Mouse (Mus musculus) CH12F3 (cell line): ENCODE results near the gene Orm3.

Experiments
- in situ Hi-C: fragments of 300-500 bp; cut with MboI; formaldehyde crosslinking; loops from 2 replicates; pipeline ENCODE4 v1.14.3; 2020; ENCODE audit warnings: low sequenced_read_pairs

Orm3 gene

DNA sequence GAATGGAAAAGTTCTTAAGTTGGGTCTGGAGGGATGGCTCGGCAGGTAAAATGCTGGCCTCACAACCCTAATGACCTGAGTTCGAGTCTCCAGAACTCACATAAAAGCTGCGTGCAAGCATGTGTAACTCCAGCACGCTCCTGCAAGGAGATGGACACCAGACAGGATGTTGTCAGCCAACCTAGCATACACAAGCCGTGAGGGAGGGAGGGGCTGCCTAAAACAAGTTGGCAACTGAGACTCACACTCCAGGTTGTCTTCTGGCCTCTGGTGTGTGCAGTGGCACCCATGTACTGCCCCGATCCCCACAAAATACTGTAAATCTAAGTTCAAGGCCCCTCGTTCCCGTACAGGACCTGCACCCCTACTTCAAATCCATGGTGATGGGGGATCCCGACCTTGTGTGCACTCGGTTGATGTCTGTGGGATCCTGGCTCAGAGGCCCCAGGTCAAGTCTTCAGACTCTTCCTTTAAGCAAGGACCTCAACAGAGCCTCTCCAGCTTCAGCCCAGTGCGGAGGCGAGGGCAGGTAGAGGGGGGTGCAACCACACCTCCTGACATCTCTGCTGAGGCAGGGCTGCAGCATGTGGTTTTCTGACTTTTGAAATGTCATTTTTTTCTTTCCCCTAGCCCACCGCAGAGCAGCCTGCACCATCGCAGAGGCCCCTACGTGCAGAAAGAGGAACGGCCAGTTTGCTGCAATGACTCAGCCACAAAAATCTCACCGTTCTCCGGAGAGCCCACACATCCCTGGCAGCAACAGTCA, 44.8 kb downstream of the Orm3 start:
- in situ Hi-C loops: no loop called here

- in situ Hi-C loops: no loop called here
Measured at GRCm38 (mm10) chr4:63401620-63402019, 45.7 kb downstream of the Orm3 start.

- in situ Hi-C loops: no loop called here
Measured at GRCm38 (mm10) chr4:63402056-63402455, 46.1 kb downstream of the Orm3 start.

- in situ Hi-C loops: no loop called here
Measured at GRCm38 (mm10) chr4:63402558-63402957, 46.6 kb downstream of the Orm3 start.

GRCm38 (mm10) chr4:63403040-63403959, 47.3 kb downstream of the Orm3 start, which contains the start of gene Akna:
Gene Akna (minus strand): TSS chr4:63403354.
- in situ Hi-C loops: no loop called here

- in situ Hi-C loops: no loop called here
Measured at GRCm38 (mm10) chr4:63404205-63404604, 48.2 kb downstream of the Orm3 start.

DNA sequence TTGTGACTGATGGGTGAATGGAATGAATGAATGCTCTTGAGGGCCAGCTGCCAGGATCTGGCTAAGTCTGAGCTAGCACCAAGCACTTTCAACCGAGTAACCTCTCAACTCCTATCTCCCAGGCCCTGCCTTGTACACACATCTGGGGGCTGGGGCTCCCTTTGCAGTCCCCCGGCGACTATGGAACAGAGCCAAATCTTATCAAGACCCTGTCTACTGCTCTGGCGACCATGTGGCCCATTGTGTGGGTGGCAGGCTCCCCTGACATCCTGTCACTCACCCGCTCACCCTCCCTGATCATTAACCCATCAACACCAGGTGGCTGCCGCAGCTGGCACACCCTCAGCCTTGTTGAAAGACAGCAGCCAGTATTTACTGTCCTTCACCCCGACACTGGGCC, 49.1 kb downstream of the Orm3 start:
- in situ Hi-C loops: no loop called here

DNA sequence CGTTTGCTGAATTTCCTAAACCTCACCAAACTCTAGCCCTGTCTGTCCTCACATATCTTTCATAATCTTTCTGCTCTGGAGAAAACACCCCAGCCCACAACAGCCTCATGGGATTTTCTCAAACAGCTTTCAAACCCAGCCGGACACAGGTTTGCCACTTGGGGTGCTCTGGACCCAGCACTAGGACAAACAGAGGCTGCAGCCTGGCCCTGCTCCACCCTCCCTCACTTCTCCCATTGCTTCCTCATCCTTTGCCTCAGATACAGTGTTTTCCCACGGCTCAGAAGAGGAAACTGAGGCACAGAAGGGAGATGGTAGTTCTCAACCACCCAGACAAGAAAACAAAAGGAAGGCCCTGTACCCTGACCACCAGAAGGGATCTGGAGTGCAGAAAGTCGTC, 49.7 kb downstream of the Orm3 start:
- in situ Hi-C loops: no loop called here

DNA sequence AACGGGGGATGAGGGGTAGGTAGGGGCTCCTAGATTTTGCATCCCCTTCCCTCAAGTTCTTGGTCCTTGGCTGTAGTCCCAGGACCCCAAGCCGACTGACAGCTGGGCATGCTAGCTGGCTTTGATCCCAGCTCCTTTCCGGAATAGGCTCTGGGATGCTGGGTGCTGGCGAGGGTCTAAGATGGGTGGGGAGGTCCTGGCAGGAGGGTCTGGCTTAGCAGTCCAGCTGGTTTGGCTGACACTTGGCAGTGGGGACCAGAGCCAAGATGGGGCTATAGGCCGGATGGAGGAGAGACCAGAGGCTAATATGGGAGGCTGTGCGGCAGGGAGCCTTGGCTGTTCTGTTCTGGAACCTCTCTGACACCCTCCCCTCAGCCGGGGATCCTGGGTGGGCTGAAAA, 52.3 kb downstream of the Orm3 start:
- in situ Hi-C loops: no loop called here

DNA sequence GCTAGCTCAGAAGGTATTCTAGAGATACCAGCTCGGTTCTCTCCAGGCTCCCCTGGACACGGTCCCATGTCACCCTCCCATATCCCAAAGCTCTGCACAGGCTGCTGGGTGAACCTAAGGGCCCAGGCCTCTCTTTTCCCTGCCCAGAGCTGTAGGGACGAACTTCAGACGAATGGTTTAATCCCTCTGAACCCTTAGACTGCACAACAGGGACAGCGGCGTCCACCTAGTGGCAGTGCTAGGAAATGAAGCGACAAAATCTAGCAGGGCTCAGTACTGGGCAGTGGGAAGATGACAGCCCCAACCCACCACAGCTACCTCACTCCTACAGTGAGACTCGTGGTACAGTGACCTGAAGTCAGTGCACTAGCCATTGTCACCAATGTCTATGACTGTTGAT, 52.7 kb downstream of the Orm3 start:
- in situ Hi-C loops: no loop called here
